Mouse (Mus musculus) heart, embryonic 13.5 days (tissue): ENCODE measurements around the gene Zfp641. TPM values are rescaled to one million over a fixed set of nuclear protein-coding genes. Genes with fewer than 3 reads are reported as not detected.

ENCODE experiments used
- polyA plus RNA-seq: library from polyadenylated mRNA; unstranded; fragments of >200 nt; fragmentation: Nextera tagmentation; extraction: Ambion mirVana; gene quantifications from 2 replicates; pipeline ENCODE4 v1.2.1, GENCODE M21; 2015

Gene Zfp641
- polyA plus RNA-seq, 1 experiment from 2014 or later, result 1.1 TPM

Other genes with a start within 250 kb of the Zfp641 start
- 86.7 and 90.4 TPM in 2 replicates for gene Pfkm, start 203.6 kb downstream of the Zfp641 start, polyA plus RNA-seq
- gene Senp1, start 202.4 kb downstream of the Zfp641 start, polyA plus RNA-seq, result 18.2 and 19.6 TPM in 2 replicates
- gene Asb8, start 130.5 kb downstream of the Zfp641 start, polyA plus RNA-seq, result 76.5 and 86.6 TPM in 2 replicates
- gene Ccdc184, start 129.0 kb downstream of the Zfp641 start, polyA plus RNA-seq, result 1.1 and 1.4 TPM in 2 replicates
- not detected in 2 replicates for gene Olfr288, start 100.6 kb downstream of the Zfp641 start, polyA plus RNA-seq
- not detected in 2 replicates for gene Gm44579, start 75.2 kb downstream of the Zfp641 start, polyA plus RNA-seq
- gene Olfr287, start 75.1 kb downstream of the Zfp641 start, polyA plus RNA-seq, result not detected in 2 replicates
- gene Olfr286, start 61.7 kb downstream of the Zfp641 start, polyA plus RNA-seq, result not detected in 2 replicates
- not detected in 2 replicates for gene H1fnt, start 38.9 kb downstream of the Zfp641 start, polyA plus RNA-seq
- not detected in 2 replicates for gene Olfr285, start 21.2 kb upstream of the Zfp641 start, polyA plus RNA-seq
- gene Olfr284, start 44.8 kb upstream of the Zfp641 start, polyA plus RNA-seq, result not detected in 2 replicates
- gene Olfr283, start 84.8 kb upstream of the Zfp641 start, polyA plus RNA-seq, result not detected in 2 replicates
- gene Olfr282, start 135.1 kb upstream of the Zfp641 start, polyA plus RNA-seq, result not detected in 2 replicates
- not detected in 2 replicates for gene Olfr281, start 156.4 kb upstream of the Zfp641 start, polyA plus RNA-seq
- gene OR5BS1P, start 173.7 kb upstream of the Zfp641 start, polyA plus RNA-seq, result not detected in 2 replicates
- not detected in 2 replicates for gene Lalba, start 186.6 kb upstream of the Zfp641 start, polyA plus RNA-seq
- gene Olfr279, start 196.2 kb upstream of the Zfp641 start, polyA plus RNA-seq, result not detected in 2 replicates
- gene Kansl2, start 238.1 kb upstream of the Zfp641 start, polyA plus RNA-seq, result 80.4 and 81.1 TPM in 2 replicates